Mouse (Mus musculus): ENCODE measurements around the gene Nono. TPM values are rescaled to one million over a fixed set of nuclear protein-coding genes. Genes with fewer than 3 reads are reported as not detected.

Gene Nono
- 137 and 153 TPM in 2 replicates for polyA plus RNA-seq (2015; fragmentation: Nextera tagmentation; extraction: Ambion mirVana)

DNA sequence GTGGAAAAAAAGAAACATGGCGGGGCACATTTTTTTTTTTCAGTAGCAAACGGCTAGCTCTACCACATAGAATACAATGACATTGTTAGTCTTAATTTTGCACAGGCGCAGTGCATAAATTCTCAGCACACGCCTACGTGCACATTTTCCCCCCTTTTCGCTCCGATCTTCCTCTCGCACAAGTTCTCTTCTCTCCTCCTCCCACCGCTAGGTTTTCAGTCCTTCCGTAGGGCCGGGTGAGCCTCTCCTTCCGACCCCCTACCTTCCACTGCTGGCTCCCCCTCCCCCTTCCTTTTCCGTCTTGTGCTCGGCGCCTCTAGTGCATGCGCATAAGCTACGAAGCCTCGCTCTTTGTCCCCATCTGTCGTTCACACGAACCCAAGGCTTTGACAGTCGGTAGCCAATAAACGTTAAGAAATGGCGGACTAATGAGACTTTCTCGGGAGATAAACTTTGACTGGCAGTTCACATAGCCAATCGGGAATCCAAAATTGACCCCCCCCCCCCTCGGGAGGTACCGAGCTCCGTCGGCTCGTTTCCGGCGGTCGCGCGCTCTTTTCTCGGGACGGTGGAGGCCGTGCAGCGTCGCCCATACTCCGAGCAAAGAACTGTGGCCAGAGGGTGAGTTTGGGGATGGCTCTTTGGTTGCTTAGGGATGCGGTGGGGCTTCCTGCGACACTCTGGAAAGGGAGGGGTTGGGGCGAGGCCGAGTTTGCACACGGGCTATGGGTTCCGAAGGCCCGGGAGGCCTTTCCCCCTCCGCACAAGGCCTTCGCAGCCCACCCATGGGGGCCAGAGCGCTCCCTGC, at the start of gene Nono:
Gene Nono, plus strand, starts transcription at position 177 of the 808 bp plus-strand sequence.

DNA sequence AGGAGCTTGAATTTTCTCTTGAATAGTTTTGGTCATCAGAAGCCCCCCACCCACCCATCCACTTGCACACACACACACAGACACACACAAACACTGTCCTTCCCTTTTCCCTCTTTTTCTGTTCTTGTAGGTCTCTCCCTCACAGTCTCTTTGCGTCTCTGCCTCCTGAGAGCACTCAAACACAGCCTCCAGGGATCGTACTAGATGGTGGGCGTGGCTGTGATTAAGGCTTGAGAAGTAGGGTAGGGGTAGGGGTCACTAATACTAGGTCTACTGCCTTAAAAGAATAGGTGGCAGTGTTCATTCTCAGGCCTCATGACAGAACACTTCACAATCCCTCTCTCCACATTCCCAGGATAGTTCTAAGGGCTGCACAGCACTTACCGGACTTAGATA, 8.4 kb upstream of the Nono start, which contains the start of gene Zmym3:
Gene Zmym3, minus strand, starts transcription at position 150 of the 396 bp plus-strand sequence.

DNA sequence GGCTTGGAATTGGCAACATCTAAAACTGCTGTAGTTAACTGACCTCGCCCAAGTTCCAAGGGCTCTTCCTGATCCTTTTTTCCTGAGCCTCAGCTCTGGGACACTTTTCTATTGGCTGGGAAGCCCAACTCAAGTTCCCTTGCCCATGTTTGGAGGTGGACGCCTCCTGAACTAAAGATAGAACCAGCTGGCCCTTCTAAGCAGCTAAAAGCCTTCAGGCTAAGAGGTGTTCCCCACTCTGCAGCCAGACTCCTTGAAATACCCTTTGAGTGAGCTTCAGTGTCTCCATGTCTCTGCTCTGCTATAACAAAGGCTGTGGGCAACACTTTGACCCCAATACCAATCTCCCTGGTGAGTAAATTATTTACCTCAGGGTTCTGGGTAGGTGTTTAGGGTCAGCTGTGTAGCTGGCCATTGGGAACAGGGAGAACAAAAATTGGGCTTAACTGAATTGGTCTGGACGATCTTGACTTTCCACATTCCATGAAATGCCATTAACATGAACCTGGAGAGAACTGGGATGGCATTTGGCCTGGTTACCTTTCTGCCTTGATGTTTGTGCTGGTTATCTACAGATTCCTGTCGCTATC, 19.9 kb downstream of the Nono start, which contains the start of gene Itgb1bp2:
Gene Itgb1bp2, plus strand, starts transcription at position 203 of the 590 bp plus-strand sequence.

Other genes with a start within 250 kb of the Nono start
- gene Snx12, start 206.8 kb upstream of the Nono start, polyA plus RNA-seq (2015; fragmentation: Nextera tagmentation; extraction: Ambion mirVana): 59.2 and 62.9 TPM in 2 replicates
- gene Foxo4, start 174.8 kb upstream of the Nono start, polyA plus RNA-seq (2015; fragmentation: Nextera tagmentation; extraction: Ambion mirVana): 1.6 and 1.8 TPM in 2 replicates
- gene Gm614, start 165.3 kb upstream of the Nono start, polyA plus RNA-seq (2015; fragmentation: Nextera tagmentation; extraction: Ambion mirVana): not detected in 2 replicates
- 3.9 and 11.7 TPM in 2 replicates for gene Il2rg, start 161.1 kb upstream of the Nono start, polyA plus RNA-seq (2015; fragmentation: Nextera tagmentation; extraction: Ambion mirVana)
- gene Gm20489, start 160.3 kb upstream of the Nono start, polyA plus RNA-seq (2015; fragmentation: Nextera tagmentation; extraction: Ambion mirVana): not detected in 2 replicates
- gene Med12, start 155.3 kb upstream of the Nono start, polyA plus RNA-seq (2015; fragmentation: Nextera tagmentation; extraction: Ambion mirVana): 12.9 and 15.4 TPM in 2 replicates
- 1.2 and 1.5 TPM in 2 replicates for gene Nlgn3, start 130.2 kb upstream of the Nono start, polyA plus RNA-seq (2015; fragmentation: Nextera tagmentation; extraction: Ambion mirVana)
- gene Gjb1, start 52.9 kb upstream of the Nono start, polyA plus RNA-seq (2015; fragmentation: Nextera tagmentation; extraction: Ambion mirVana): 0.34 and 0.89 TPM in 2 replicates
- gene Zmym3, start 8.5 kb upstream of the Nono start, polyA plus RNA-seq (2015; fragmentation: Nextera tagmentation; extraction: Ambion mirVana): 16.3 and 16.5 TPM in 2 replicates
- gene Itgb1bp2, start 19.8 kb downstream of the Nono start, polyA plus RNA-seq (2015; fragmentation: Nextera tagmentation; extraction: Ambion mirVana): 5.8 and 6.5 TPM in 2 replicates
- 4.4 and 5.9 TPM in 2 replicates for gene Taf1, start 103.4 kb downstream of the Nono start, polyA plus RNA-seq (2015; fragmentation: Nextera tagmentation; extraction: Ambion mirVana)
- 44.0 and 52.2 TPM in 2 replicates for gene Ogt, start 210.7 kb downstream of the Nono start, polyA plus RNA-seq (2015; fragmentation: Nextera tagmentation; extraction: Ambion mirVana)